Mouse (Mus musculus) MEL (cell line): ENCODE results near the gene Jmjd1c.

Source experiments
- BHLHE40 ChIP-seq: IDR thresholded peaks from 2 replicates; pipeline ENCODE4 v1.6.1; 2012; ENCODE audit warnings: low read depth, mild to moderate bottlenecking, inconsistent platforms, low read length, improper control_type of control experiment, borderline replicate concordance
- ETS1 ChIP-seq: IDR thresholded peaks from 2 replicates; pipeline ENCODE4 v1.6.1; 2012; ENCODE audit warnings: low read depth, mild to moderate bottlenecking, inconsistent platforms, low read length, improper control_type of control experiment, moderate library complexity
- GABPA ChIP-seq: IDR thresholded peaks from 2 replicates; pipeline ENCODE4 v1.6.1; 2012; ENCODE audit warnings: low read depth, mild to moderate bottlenecking, inconsistent platforms, low read length, improper control_type of control experiment, moderate library complexity
- GATA1 ChIP-seq: IDR thresholded peaks from 2 replicates; pipeline ENCODE4 v1.6.1; 2011; ENCODE audit warnings: low read depth, low read length, improper control_type of control experiment
- KAT2A ChIP-seq: conservative IDR thresholded peaks from 2 replicates; pipeline ENCODE4 v1.6.1; 2012; ENCODE audit warnings: low read depth, low read length, improper control_type of control experiment, inconsistent platforms
- MAFK ChIP-seq: IDR thresholded peaks from 2 replicates; pipeline ENCODE4 v1.6.1; 2011; ENCODE audit warnings: low read depth, mild to moderate bottlenecking, low read length, improper control_type of control experiment, borderline replicate concordance
- MAX ChIP-seq: IDR thresholded peaks from 2 replicates; pipeline ENCODE4 v1.6.1; 2011; ENCODE audit warnings: low read length, improper control_type of control experiment
- MYC ChIP-seq: IDR thresholded peaks from 2 replicates; pipeline ENCODE4 v1.6.1; 2011; ENCODE audit warnings: low read depth, mild to moderate bottlenecking, low read length, improper control_type of control experiment, moderate library complexity
- POLR2A ChIP-seq, 2 experiments: IDR thresholded peaks; 2 replicates each; pipeline ENCODE4 v1.6.1; 2011 to 2012; ENCODE audit warnings: low read length in 2 of 2, mild to moderate bottlenecking in 2 of 2, control low read depth in 1 of 2, improper control_type of control experiment in 1 of 2, low read depth in 1 of 2, moderate library complexity in 1 of 2; ENCODE audit not compliant: control insufficient read depth in 1 of 2, insufficient read depth in 1 of 2, poor library complexity in 1 of 2
- RCOR1 ChIP-seq: IDR thresholded peaks from 2 replicates; pipeline ENCODE4 v1.6.1; 2012; ENCODE audit warnings: low read depth, mild to moderate bottlenecking, inconsistent platforms, low read length, improper control_type of control experiment
- TBP ChIP-seq: IDR thresholded peaks from 2 replicates; pipeline ENCODE4 v1.8.0; 2011; ENCODE audit warnings: low read depth, low read length, improper control_type of control experiment
- USF1 ChIP-seq: IDR thresholded peaks from 2 replicates; pipeline ENCODE4 v1.6.1; 2014; ENCODE audit warnings: low read depth, mild to moderate bottlenecking, inconsistent platforms, low read length, improper control_type of control experiment, moderate library complexity

- TF ChIP-seq POLR2A (IDR thresholded peaks at IDR 0.05; ENCODE audit: control insufficient read depth in 1 of 2, insufficient read depth in 1 of 2, low read depth in 1 of 2, low read length in 2 of 2, poor library complexity in 1 of 2) (no peak), GATA1 (no peak), ETS1 (no peak), TBP (no peak), BHLHE40 (no peak), MYC (no peak), MAX (no peak), RCOR1 (no peak), KAT2A (no peak), GABPA (no peak), MAFK (no peak), USF1 (no peak)
Observed at GRCm38 (mm10) chr10:67100011-67100661, 4.2 kb downstream of the Jmjd1c start.
